Mouse (Mus musculus) lung, postnatal 36 days (tissue): ENCODE measurements around the gene Ostf1.

Experiments used
- DNase-seq: peaks from one replicate; pipeline ENCODE4 v3.0.0; 2022; ENCODE audit warnings: mixed read lengths

Gene Ostf1

GRCm38 (mm10) chr19:18644084-18644483 is 12.5 kb upstream of the Ostf1 start:
- no peak for DNase-seq

- DNase-seq, result no peak
Observed at GRCm38 (mm10) chr19:18643411-18643810, 11.8 kb upstream of the Ostf1 start.

GRCm38 (mm10) chr19:18641001-18641400 is 9.4 kb upstream of the Ostf1 start:
- DNase-seq, result no peak

GRCm38 (mm10) chr19:18639552-18639951 is 7.9 kb upstream of the Ostf1 start:
- DNase-seq, result no peak

- DNase-seq, result no peak
Observed at GRCm38 (mm10) chr19:18638949-18639348, 7.3 kb upstream of the Ostf1 start.

GRCm38 (mm10) chr19:18637954-18638353 is 6.3 kb upstream of the Ostf1 start:
- no peak for DNase-seq

GRCm38 (mm10) chr19:18632231-18633185 is 885 bp upstream of the Ostf1 start:
- no peak for DNase-seq

- peak; percentile 77 for DNase-seq
Observed at GRCm38 (mm10) chr19:18631161-18631643, 421 bp downstream of the Ostf1 start.

- peak; percentile 69 for DNase-seq
Observed at GRCm38 (mm10) chr19:18630221-18631119, 1.2 kb downstream of the Ostf1 start.

- no peak for DNase-seq
Observed at GRCm38 (mm10) chr19:18629589-18629988, 2.0 kb downstream of the Ostf1 start.

GRCm38 (mm10) chr19:18623894-18624293 is 7.7 kb downstream of the Ostf1 start:
- DNase-seq, result no peak

GRCm38 (mm10) chr19:18619691-18620090 is 11.9 kb downstream of the Ostf1 start:
- DNase-seq, result peak; percentile 53

GRCm38 (mm10) chr19:18619060-18619459 is 12.6 kb downstream of the Ostf1 start:
- no peak for DNase-seq

- no peak for DNase-seq
Observed at GRCm38 (mm10) chr19:18617504-18617903, 14.1 kb downstream of the Ostf1 start.

- no peak for DNase-seq
Observed at GRCm38 (mm10) chr19:18615680-18616240, 15.9 kb downstream of the Ostf1 start.

- no peak for DNase-seq
Observed at GRCm38 (mm10) chr19:18614337-18614736, 17.3 kb downstream of the Ostf1 start.

GRCm38 (mm10) chr19:18608975-18609374 is 22.6 kb downstream of the Ostf1 start:
- no peak for DNase-seq

- DNase-seq, result no peak
Observed at GRCm38 (mm10) chr19:18607907-18608306, 23.7 kb downstream of the Ostf1 start.

- no peak for DNase-seq
Observed at GRCm38 (mm10) chr19:18603011-18603410, 28.6 kb downstream of the Ostf1 start.

GRCm38 (mm10) chr19:18600611-18601010 is 31.0 kb downstream of the Ostf1 start:
- no peak for DNase-seq

GRCm38 (mm10) chr19:18599650-18600049 is 32.0 kb downstream of the Ostf1 start:
- DNase-seq, result no peak

- no peak for DNase-seq
Observed at GRCm38 (mm10) chr19:18599051-18599450, 32.6 kb downstream of the Ostf1 start.
